Mouse (Mus musculus) cerebellum, postnatal 36 days (tissue): Measurements from ENCODE around the gene Trove2.
"Not testable (repeated sequence)": the region's sequence is repeated elsewhere in the genome, so short reads cannot be mapped to it uniquely, and the experiment has no call there.

Experiments used
- DNase-seq, 2 experiments: peaks; one replicate each; pipeline ENCODE4 v3.0.0; 2021 to 2022; ENCODE audit warnings: mixed read lengths in 2 of 2

The Trove2 gene

DNA sequence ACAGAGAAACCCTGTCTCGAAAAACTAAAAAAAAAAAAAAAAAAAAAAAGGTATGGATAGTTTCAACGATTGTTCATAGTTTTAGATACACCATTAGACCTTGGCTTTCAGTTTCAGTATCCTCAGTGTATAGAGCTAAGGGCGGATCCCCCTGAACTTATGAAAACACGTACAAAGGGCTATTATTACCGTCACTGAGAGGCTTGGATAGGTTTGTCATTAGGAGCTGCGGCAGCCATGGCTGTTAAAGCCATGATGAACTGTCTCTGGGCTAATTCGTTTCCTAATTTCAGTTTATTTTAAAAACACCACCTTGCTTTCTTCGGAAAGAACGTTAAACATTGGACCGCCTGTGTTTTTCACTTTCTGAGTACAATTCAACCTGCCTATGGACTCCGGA, 38.1 kb downstream of the Trove2 start:
- no peak for DNase-seq

DNA sequence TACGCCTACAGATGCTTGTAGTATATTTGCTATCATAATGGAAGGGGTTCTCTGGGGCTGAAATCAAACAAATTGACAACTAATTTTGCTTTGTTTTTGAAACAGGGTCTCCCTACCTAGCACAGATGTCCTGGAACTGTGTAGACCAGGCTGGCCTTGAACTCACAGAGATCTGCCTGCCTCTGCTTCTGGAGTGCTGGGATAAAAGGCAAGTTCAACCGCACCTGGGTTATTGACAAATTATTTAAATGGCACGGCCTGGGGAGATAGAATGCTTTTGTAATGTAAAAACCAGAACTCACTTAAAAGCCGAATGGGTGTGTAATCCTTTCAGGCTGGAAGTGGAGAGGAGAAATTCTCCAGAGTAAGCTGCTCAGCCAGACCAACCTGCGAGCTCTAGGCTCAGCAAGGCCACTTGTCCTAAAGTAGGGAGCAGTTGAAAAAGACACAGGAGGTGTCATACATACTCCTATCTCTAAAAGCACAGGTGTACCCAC, 42.9 kb downstream of the Trove2 start:
- DNase-seq: no peak

DNA sequence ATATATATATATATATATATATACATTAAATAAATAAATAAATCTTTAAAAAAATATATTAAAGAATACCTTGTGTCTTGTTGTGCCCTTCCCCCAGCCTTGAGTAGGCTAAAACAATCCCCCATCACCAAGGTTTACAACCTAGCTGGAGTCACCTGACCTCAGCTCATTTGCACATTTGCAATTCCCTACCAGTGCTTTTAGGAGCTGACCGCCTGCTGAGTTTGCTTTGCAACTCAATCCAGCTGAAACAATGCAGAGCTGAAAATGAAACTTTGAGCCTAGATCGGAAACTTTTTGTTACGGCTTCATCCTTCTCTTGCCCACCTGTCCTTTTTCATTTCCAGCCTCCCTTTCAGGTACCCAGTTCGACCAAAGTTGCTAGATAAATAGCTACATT, 45.2 kb downstream of the Trove2 start:
- no peak for DNase-seq

DNA sequence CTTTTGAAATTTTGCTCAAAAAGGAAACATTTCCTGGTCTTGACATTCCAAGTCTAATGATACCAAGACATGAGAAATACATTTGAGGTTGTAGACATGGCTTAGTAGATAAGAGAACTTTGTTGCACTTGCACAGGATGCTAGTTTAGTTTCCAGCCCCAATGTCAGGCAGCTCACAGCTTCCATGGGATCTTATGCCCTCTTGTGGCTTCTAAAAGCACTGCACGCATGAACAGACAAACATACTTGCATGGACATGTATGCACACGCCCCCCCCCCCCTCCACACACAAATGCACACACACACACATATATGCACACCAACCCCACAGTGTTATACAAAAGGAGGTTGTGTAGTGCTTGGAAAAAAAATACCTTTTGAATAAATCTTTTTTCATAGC, 46.0 kb downstream of the Trove2 start:
- no peak for DNase-seq

DNA sequence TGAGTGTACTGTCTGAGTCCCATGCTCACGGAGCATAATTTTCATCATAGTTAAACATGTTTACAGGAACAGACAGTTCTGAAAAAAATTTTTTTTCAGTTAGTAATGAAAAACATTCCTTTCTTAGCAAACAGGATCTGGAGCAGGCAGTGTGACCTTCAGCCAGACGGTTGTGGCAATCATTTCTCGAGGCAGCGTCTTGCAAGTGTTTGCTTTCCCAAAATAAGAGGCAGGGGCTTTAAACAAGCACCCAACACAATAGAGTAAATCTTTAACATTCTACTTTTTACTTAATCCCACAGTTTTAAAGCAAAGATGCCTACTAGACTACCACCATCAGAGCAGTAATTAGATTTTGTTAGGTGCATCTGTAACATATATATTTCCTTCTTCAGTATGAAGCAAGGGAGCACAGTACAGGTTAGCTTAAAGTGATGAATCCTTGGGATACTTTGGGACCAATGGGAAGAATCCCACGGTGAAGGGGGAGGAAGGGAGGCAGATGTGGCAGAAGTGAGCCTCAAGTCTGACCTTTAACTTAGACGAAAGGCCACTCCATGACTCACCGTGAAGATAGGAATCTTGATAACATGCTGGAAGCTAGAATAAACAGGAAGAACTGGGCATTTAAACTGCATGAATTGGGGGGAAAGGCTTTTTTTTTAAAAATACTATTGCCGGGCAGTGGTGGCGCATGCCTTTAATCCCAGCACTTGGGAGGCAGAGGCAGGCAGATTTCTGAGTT, 49.0 kb downstream of the Trove2 start:
- DNase-seq: no peak

DNA sequence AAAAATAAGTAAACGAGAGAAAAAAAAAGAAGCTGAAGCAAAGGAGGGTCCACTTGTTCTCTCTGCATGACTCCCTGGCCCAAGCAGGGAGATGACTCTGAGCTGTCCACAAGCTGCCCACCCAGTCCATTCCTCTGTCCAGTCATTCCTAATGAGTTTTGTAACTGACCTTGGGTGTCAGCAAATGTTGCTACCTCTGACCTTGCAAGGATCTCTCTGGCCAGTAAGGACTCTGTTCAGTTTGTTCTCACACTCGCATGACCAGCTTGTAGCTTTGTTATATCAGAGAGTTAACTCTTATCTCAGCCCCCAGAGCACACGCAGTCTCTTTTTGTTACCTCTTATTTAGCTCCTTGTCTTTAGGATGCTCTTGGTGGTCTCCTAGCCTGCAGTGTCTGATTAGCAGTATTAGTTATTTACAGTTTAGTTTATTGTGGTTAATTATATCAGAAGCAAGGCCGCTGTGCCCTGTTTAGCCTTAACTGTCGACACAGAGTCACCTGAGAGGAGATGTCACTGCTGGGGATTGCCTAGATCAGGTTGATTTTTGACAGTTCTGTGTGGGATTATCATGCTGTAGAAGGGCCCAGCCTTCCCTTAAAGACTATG, 52.3 kb downstream of the Trove2 start:
- no peak for DNase-seq

DNA sequence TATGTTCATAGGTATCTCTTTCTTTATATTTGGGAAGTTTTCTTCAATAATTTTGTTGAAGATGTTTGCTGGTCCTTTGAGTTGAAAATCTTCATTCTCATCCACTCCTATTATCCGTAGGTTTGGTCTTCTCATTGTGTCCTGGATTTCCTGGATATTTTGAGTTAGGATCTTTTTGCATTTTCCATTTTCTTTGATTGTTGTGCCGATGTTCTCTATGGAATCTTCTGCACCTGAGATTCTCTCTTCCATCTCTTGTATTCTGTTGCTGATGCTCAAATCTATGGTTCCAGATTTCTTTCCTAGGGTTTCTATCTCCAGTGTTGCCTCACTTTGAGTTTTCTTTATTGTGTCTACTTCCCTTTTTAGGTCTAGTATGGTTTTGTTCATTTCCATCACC, 60.8 kb downstream of the Trove2 start, which contains the start of gene Glrx2:
Glrx2 (plus strand) TSS at position 301 of the 400 bp plus-strand sequence.
- not testable (repeated sequence) for DNase-seq

DNA sequence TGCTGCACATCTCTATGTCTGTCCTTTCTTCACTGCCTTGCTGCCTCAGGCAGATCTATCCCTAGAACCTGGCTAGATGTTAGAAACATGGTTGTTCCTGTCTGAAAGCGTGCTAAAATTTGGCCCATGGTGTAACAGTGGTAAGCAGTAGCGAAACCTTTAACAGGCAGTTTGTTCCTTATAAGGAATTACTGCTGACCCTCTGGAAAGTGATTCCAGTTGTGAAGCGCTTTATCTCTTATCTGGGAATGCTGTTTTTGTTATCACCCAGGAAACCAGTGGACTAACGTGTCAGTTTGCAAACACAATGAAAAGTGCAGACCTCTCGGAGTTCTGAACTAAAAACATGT, 66.3 kb downstream of the Trove2 start:
- no peak for DNase-seq

DNA sequence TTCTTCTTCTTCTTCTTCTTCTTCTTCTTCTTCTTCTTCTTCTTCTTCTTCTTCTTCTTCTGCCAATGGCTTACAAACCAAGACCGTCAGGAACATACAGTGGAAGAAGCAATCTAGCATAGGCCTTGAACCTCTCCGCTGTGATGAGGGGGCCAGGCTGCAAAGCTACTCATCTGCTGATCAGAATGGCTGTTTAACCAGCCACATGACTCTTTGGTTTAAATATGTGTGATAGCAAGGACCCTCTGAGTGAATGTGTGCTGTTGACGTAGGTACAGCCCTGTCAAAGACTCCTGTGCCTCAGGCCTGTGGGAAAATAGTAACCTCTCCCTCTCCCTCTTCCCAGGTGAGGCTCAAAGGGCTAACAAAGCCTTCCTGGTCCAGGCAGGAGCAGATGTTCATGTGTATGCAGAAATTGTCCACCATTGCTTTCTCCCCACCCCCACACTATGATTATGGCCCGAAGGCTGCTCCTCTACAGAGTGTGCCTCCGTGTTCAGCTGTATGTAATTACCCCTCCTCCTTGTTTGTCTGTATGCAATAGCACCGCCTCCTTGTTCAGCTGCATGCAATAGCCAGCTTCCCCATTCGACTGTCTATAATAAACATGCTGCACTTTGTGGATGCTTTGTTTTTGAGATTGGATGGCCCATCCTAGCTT, 66.8 kb downstream of the Trove2 start:
- no peak for DNase-seq

DNA sequence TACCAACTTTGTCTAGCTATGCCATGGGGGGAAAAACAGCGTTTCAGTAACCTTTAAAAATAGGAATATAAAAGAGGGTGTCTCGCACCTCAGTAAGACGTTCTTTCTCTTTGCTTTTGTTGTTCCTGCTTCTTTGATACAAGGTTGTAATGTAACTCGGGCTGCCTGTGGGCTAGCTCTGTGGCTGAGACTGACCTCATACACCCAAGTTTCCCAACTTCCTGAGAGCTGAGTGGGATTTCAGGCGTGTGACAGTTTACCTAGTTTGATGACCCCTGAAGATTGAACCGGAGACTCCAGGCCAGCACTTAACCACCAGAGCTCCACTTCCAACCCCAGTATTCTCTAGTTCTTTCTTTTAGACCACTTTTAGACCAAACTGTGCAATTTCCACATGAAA, 68.5 kb downstream of the Trove2 start:
- DNase-seq: no peak

DNA sequence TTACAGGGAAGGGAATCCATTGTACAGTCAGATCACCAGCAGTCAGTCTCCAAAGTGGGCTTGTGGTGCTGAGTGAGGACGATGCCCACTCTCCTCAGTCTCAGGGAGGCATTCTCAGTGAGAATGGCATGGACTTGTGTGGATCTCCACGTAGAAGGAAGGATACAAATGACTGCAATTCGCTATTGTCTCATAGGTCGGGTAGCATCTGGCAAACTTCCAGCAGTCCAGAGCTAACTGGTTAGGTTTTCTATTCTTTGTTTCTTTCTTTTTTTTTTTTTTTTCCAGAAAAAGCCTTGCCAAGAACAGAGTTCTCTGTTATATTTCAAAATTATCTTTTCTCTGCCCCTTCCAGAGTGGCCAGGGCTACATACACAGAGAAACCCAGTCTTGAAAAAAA, 69.9 kb downstream of the Trove2 start:
- no peak for DNase-seq

DNA sequence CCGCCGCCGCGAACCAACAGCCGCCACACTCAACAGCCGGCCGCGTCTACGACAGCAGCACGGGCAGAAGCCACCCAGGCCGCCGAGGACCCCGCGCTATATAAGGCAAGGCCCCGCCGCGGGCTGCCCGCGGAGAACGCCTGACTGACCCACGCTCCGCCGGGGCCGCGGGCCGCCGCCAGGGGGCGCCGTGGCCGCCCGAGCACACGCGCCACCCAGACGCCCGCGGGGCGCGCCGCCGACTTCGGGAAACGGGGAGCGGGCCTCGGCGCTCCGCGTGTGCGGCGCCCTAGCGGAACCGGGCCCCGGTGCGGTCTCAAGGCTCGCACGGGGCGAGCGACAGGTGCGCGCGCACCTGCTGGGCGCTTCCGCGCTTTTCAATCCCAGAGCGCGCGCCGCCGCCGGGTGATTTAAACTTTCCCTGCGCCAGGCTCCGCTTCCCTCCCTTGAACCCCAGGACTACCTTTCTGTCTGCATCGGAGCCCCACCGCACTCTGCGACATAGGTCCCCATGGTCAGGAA, 74.1 kb downstream of the Trove2 start, which contains the start of gene Cdc73:
Cdc73 (minus strand) TSS at position 153 of the 522 bp plus-strand sequence.
- peak; percentile 89 to 93 for DNase-seq

DNA sequence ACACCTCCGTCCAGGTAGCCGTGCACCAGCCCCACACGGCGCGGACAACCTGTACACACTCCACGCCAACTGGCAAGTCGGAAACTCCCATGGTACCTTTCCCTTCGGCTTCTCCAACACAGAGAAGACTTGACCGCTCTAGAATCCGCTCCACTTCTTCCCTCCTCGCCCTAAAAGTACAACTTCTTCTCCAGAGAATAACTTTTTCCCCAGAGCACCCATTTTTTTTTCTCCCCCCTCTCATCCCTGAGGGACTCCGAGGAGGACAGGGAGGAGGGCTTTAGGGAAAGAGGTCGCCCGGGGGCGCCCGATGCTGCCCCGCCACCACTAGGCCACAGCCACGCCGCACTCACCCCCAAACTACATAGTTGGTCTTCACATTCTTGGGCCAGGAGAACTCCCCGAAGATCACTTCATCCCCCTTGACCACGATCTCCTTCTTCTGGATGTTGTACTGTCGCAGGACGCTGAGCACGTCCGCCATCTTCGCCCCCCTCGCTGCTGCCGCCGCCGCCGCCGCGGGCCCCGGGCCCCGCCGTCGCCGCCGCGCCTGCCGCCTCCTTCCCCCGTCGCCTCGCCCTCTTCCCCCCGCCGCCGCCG, 74.6 kb downstream of the Trove2 start:
- peak; percentile 46 to 50 for DNase-seq

DNA sequence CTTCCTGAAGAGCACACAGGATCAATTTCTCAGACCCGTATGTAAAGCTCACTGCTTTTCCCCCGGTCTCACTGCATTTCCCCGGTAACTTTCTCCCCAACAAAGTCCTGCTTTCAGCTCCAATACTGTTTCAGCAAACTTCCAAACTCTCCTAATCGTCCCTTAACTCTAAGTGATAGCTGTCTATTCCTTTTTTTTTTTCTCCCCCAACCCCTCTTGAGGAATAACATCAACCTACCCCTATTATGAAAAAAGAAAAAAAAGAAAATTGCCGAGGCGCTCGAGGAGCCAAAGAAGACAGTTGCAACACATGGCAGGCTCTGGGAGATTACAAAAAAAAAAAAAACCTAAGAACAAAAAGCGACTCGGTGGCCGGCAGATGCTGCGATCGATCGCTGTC, 75.1 kb downstream of the Trove2 start:
- no peak for DNase-seq
